Mouse (Mus musculus): ENCODE measurements around the gene Ip6k2. TPM values are rescaled to one million over a fixed set of nuclear protein-coding genes. Genes with fewer than 3 reads are reported as not detected.
A peak's percentile ranks its signal among the peaks of the same experiment; 100 is the strongest.

The Ip6k2 gene
- total and polyA plus RNA-seq, 3 experiments = 23.6 to 28.4 (median 27.2) TPM

GRCm38 (mm10) chr9:108815557-108815956, 32.0 kb downstream of the Ip6k2 start:
- DNase-seq (ENCODE audit: extremely low read depth) = no peak
- Histone ChIP-seq H3K79me2 (replicated peaks; ENCODE audit: control insufficient read depth, extremely low read depth, insufficient read depth, poor library complexity, severe bottlenecking) (no peaks in the 10 kb centered on the region), H3K9ac (ENCODE audit: insufficient read depth, low read depth) (no peak overlapping the region), H3K4me3 (replicated peaks in 1 of 3; ENCODE audit: low read depth in 2 of 3, low read length in 2 of 3, poor library complexity in 1 of 3) (no peak overlapping the region), H3K36me3 (replicated peaks in 1 of 2; ENCODE audit: control insufficient read depth in 1 of 2, insufficient read depth in 1 of 2, low read length in 1 of 2) (peaks cover 45 to 90% of the 10 kb centered on the region in 2 experiments), H3K9me3 (replicated peaks; ENCODE audit: low read length) (no peaks in the 10 kb centered on the region), H3K4me1 (ENCODE audit: control insufficient read depth in 1 of 2, insufficient read depth in 2 of 2) (peaks cover 2 to 18% of the 10 kb centered on the region in 2 experiments; a peak in 2 of 4 replicates), H3K27ac (ENCODE audit: insufficient read depth, low read depth) (no peak overlapping the region), H3K27me3 (replicated peaks) (no peaks in the 10 kb centered on the region), H3K4me2 (ENCODE audit: insufficient read depth, low read depth, poor library complexity, severe bottlenecking) (no peak overlapping the region)
- TF ChIP-seq MYC (IDR thresholded peaks at IDR 0.05; ENCODE audit: low read depth, low read length) (no peak), JUND (conservative IDR thresholded peaks at IDR 0.05; ENCODE audit: low read depth, low read length) (no peak), ZKSCAN1 (IDR thresholded peaks at IDR 0.05; ENCODE audit: borderline replicate concordance, low read depth, low read length) (no peak), IRF4 (IDR thresholded peaks at IDR 0.05; ENCODE audit: low read depth, low read length) (no peak), JUN (IDR thresholded peaks at IDR 0.05; ENCODE audit: insufficient read depth, low read depth, low read length) (no peak), NRF1 (IDR thresholded peaks at IDR 0.05; ENCODE audit: low read depth, low read length) (no peak), PAX5 (IDR thresholded peaks at IDR 0.05; ENCODE audit: low read length) (no peak), USF2 (conservative IDR thresholded peaks at IDR 0.05; ENCODE audit: low read depth, low read length) (no peak), MXI1 (IDR thresholded peaks at IDR 0.05; ENCODE audit: low read depth, low read length) (no peak), NELFE (IDR thresholded peaks at IDR 0.05; ENCODE audit: low read depth, low read length) (no peak), ZNF384 (IDR thresholded peaks at IDR 0.05; ENCODE audit: low read depth, low read length) (no peak), KAT2A (IDR thresholded peaks at IDR 0.05; ENCODE audit: insufficient replicate concordance, low read length) (no peak), CHD2 (IDR thresholded peaks at IDR 0.05; ENCODE audit: low read length) (no peak), POLR2AphosphoS2 (IDR thresholded peaks at IDR 0.05; ENCODE audit: low read depth, low read length) (no peak), UBTF (IDR thresholded peaks at IDR 0.05; ENCODE audit: low read depth, low read length) (no peak), CHD1 (IDR thresholded peaks at IDR 0.05; ENCODE audit: low read depth, low read length) (no peak), POLR2A (IDR thresholded peaks at IDR 0.05; ENCODE audit: low read depth, low read length) (no peak)
- in situ Hi-C loops (cut with MboI; ENCODE audit: low pct_ligation_motif_present, low pct_unique_long_range_greater_than_20kb, low sequenced_read_pairs) = no loop called here
- dilution Hi-C loops (cut with MboI; ENCODE audit: extremely low pct_ligation_motif_present, extremely low pct_unique_long_range_greater_than_20kb, low sequenced_read_pairs) = no loop called here

DNA sequence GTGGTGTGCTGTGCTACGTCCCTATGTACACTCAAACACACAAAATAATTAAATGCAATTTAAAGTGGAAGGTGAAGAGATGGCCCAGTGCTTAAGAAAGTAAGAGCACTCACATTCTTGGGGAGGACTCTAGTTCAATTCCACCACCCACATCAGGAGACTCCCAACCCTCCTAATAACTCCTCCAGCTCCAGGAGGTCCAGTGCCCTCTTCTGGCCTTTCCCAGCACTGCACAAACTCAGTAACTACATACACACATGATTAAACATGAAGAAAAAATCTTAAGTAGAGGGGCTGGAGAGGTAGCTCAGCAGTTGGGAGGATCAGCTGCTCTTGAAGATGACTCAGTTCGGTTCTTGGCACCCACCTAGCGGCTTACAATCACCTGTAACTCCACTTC, 35.9 kb downstream of the Ip6k2 start:
- Histone ChIP-seq H3K36me3 (replicated peaks in 1 of 2; ENCODE audit: control insufficient read depth in 1 of 2, insufficient read depth in 1 of 2, low read length in 1 of 2) (peaks cover 20 to 51% of the 10 kb centered on the region in 2 experiments), H3K4me3 (replicated peaks in 1 of 3; ENCODE audit: low read depth in 2 of 3, low read length in 2 of 3, poor library complexity in 1 of 3) (no peak overlapping the region), H3K9ac (ENCODE audit: insufficient read depth, low read depth) (no peak overlapping the region), H3K79me2 (replicated peaks; ENCODE audit: control insufficient read depth, extremely low read depth, insufficient read depth, poor library complexity, severe bottlenecking) (no peaks in the 10 kb centered on the region), H3K4me1 (ENCODE audit: control insufficient read depth in 1 of 2, insufficient read depth in 2 of 2) (no peaks in the 10 kb centered on the region), H3K4me2 (ENCODE audit: insufficient read depth, low read depth, poor library complexity, severe bottlenecking) (no peak overlapping the region), H3K9me3 (replicated peaks; ENCODE audit: low read length) (no peaks in the 10 kb centered on the region), H3K27me3 (replicated peaks) (no peaks in the 10 kb centered on the region), H3K27ac (ENCODE audit: insufficient read depth, low read depth) (no peak overlapping the region)
- peak; percentile 51 for DNase-seq (ENCODE audit: extremely low read depth)
- TF ChIP-seq SMC3 (IDR thresholded peaks at IDR 0.05; ENCODE audit: low read depth, low read length) = peak; percentile 77
- TF ChIP-seq CHD2 (IDR thresholded peaks at IDR 0.05; ENCODE audit: low read length) = no peak
- no peak for TF ChIP-seq RCOR1 (conservative IDR thresholded peaks at IDR 0.05; ENCODE audit: low read depth, low read length)
- no peak for TF ChIP-seq ZKSCAN1 (IDR thresholded peaks at IDR 0.05; ENCODE audit: borderline replicate concordance, low read depth, low read length)
- TF ChIP-seq ETS1 (conservative IDR thresholded peaks at IDR 0.05; ENCODE audit: low read depth, low read length) = no peak
- peak; percentile 47 to 73 for TF ChIP-seq CTCF (conservative IDR thresholded peaks at IDR 0.05 in 1 of 2, IDR thresholded peaks at IDR 0.05 in 1 of 2; ENCODE audit: low read depth in 2 of 2, low read length in 2 of 2)
- TF ChIP-seq TCF12 (IDR thresholded peaks at IDR 0.05; ENCODE audit: low read depth, low read length) = no peak
- no peak for TF ChIP-seq MYC (IDR thresholded peaks at IDR 0.05; ENCODE audit: low read depth, low read length)
- TF ChIP-seq MXI1 (IDR thresholded peaks at IDR 0.05; ENCODE audit: low read depth, low read length) = no peak
- no peak for TF ChIP-seq IRF4 (IDR thresholded peaks at IDR 0.05; ENCODE audit: low read depth, low read length)
- TF ChIP-seq PAX5 (IDR thresholded peaks at IDR 0.05; ENCODE audit: low read length) = no peak
- no peak for TF ChIP-seq USF2 (conservative IDR thresholded peaks at IDR 0.05; ENCODE audit: low read depth, low read length)
- no peak for TF ChIP-seq CHD1 (IDR thresholded peaks at IDR 0.05; ENCODE audit: low read depth, low read length)
- no peak for TF ChIP-seq GABPA (IDR thresholded peaks at IDR 0.05; ENCODE audit: insufficient replicate concordance, low read depth, low read length)
- no peak for TF ChIP-seq MAX (IDR thresholded peaks at IDR 0.05; ENCODE audit: low read length)
- no peak for TF ChIP-seq MAZ (IDR thresholded peaks at IDR 0.05; ENCODE audit: low read depth, low read length)
- TF ChIP-seq MEF2A (IDR thresholded peaks at IDR 0.05; ENCODE audit: borderline replicate concordance, low read depth, low read length) = no peak
- no peak for TF ChIP-seq POLR2A (IDR thresholded peaks at IDR 0.05; ENCODE audit: low read depth, low read length)
- TF ChIP-seq NRF1 (IDR thresholded peaks at IDR 0.05; ENCODE audit: low read depth, low read length) = no peak
- TF ChIP-seq TBP (conservative IDR thresholded peaks at IDR 0.05; ENCODE audit: low read depth, low read length) = no peak
- TF ChIP-seq JUND (conservative IDR thresholded peaks at IDR 0.05; ENCODE audit: low read depth, low read length) = no peak
- no peak for TF ChIP-seq ZC3H11A (IDR thresholded peaks at IDR 0.05; ENCODE audit: low read depth, low read length)
- TF ChIP-seq SIN3A (IDR thresholded peaks at IDR 0.05; ENCODE audit: low read length) = no peak
- TF ChIP-seq RAD21 (IDR thresholded peaks at IDR 0.05; ENCODE audit: low read depth, low read length) = peak; percentile 54
- TF ChIP-seq EP300 (IDR thresholded peaks at IDR 0.05; ENCODE audit: low read length) = no peak
- in situ Hi-C loops (cut with MboI; ENCODE audit: low pct_ligation_motif_present, low pct_unique_long_range_greater_than_20kb, low sequenced_read_pairs) (no loop called here), dilution Hi-C loops (cut with MboI; ENCODE audit: extremely low pct_ligation_motif_present, extremely low pct_unique_long_range_greater_than_20kb, low sequenced_read_pairs) (no loop called here)
